Mouse (Mus musculus): ENCODE results near the gene Cacng1. TPM values are rescaled to one million over a fixed set of nuclear protein-coding genes. Genes with fewer than 3 reads are reported as not detected.

Cacng1 gene
- 0.61 and 1.0 TPM in 2 replicates for polyA plus RNA-seq (2015; fragmentation: Nextera tagmentation; extraction: Ambion mirVana)

- Histone ChIP-seq H3K4me1 (replicated peaks) (0 out of 2 replicates have a peak, but pooled peaks cover 3% of the 10 kb centered on the region), H3K4me3 (no peak within 1 kb of the TSS), H3K27ac (replicated peaks) (no peak within 1 kb of the TSS), H3K9ac (no peak within 1 kb of the TSS), H3K27me3 (no peaks in the 10 kb centered on the region), H3K4me2 (no peak within 1 kb of the TSS), H3K9me3 (no peaks in the 10 kb centered on the region), H3K36me3 (no peaks in the 10 kb centered on the region)
- 83% methylated on average over 16 of the region's 16 CpGs for whole genome bisulfite sequencing
- no peak for ATAC-seq (ENCODE audit: low read depth)
These were observed at the start of gene Cacng1 for GRCm38 (mm10) chr11:107716332-107716938. Cacng1 (minus strand) TSS chr11:107716522.

DNA sequence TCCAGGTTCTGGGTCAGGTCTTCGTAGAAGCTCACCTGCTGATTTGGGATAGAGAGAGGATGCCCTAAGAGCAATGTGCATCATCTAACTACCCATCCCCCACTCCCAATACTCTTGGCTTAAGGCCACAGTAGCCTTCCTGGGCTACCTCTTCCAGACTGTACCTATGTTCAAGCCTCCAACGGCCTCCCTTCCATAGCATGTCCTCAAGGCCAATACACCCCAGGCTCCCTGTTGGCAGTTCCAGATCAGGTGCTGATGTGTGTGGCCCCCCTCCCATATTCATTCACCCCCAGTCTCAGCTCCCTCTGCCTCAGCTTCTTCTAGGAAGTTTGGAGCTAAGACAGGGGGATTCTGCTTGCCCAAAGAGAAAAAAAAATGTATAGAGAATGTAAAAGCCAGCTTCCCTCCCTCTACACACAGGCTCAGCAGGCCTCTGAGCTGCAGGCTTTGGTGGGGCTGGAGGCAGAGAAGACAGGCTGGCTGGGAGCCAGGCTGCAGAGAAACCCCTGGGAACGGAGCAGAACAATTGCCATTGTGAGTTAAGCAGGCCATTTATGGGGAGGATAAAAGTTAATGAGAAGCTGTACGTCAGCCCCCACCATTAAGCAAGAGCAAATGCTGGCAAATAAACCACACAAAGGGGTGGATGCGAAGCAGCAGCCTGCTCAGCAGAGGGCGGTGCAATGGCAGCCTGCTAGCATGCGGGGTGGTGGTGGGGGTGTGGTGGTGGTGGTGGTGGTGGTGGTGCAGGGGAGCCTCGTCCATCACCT, 46.6 kb upstream of the Cacng1 start:
- ATAC-seq (ENCODE audit: low read depth) = peak; percentile 85
- 9% methylated on average over 8 of the region's 8 CpGs for WGBS
- H3K4me3 ChIP-seq = no peak overlapping the region
- 0 out of 2 replicates have a peak, but pooled peaks cover under 1% of the 10 kb centered on the region for H3K36me3 ChIP-seq
- no peaks in the 10 kb centered on the region for H3K27me3 ChIP-seq
- H3K9me3 ChIP-seq = no peaks in the 10 kb centered on the region
- H3K9ac ChIP-seq = peak overlapping the region; percentile 52; the same call in 1 of the 2 replicates
- H3K27ac ChIP-seq (replicated peaks) = peak overlapping the region; percentile 95
- H3K4me1 ChIP-seq (replicated peaks) = peaks cover 78% of the 10 kb centered on the region
- peak overlapping the region; percentile 22; the same call in 1 of the 2 replicates for H3K4me2 ChIP-seq

DNA sequence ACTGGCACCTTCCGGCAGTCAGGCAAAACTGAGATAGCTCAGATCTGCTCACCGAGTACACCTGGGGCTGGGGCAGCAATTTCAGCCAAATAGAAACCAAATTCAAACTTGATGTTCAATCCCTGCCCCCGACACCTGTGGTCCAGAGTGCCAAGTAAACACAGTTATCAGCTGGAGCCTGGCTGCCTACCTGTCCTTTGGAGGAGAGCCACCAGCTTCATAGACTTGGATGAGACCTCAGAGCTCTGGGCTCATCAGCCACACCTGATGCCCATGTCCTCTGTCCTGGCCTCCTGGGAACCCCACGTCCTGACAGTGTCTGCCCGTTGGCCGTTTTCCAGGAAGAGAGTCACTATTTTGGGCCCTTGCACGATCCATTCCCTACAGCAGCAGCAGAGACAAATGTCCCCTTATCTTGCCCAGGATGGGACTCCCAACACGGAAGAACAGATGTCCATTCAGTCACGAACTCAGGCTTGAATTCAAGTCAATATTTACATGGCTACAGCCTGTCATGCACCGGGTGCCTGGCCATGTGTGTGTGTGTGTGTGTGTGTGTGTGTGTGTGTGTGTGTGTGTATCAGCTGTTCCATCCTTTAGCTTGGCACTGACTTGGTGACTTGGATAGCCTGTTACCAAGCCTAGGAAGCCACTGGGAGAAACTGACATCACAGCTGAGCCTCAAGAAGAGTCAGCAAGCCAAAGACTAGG, 45.6 kb upstream of the Cacng1 start:
- Histone ChIP-seq H3K4me2 (no peak overlapping the region), H3K36me3 (peaks cover 10% of the 10 kb centered on the region; the same call in 1 of the 2 replicates), H3K27ac (replicated peaks) (peak overlapping the region; percentile 95), H3K9ac (0 out of 2 replicates have a peak overlapping the region, but pooled peaks have one; percentile 35), H3K9me3 (no peaks in the 10 kb centered on the region), H3K4me1 (replicated peaks) (peaks cover 69% of the 10 kb centered on the region), H3K27me3 (no peaks in the 10 kb centered on the region), H3K4me3 (no peak overlapping the region)
- WGBS = 67% methylated on average over 10 of the region's 10 CpGs
- ATAC-seq (ENCODE audit: low read depth) = no peak

DNA sequence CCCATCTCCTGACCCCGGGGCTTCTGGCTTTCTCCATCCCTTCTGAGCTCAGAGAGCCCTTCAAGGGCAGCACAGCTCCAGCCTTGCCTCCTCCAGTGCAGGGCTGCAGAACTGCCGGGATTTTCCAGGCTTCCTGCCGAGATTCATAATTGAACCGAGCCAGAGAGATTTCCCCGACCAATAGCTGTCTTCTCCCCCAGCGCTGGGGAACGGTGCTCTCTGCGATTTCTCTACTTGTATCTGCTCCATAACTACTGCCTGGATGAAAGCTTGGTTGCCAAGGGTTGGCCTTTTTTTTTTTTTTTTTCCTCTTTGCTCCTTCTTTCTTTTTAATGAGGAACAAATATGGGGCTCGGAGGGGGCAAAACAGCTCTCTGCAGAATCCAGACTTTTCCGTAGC, 43.7 kb upstream of the Cacng1 start:
- Histone ChIP-seq H3K4me2 (no peak overlapping the region), H3K4me1 (replicated peaks) (peaks cover 61% of the 10 kb centered on the region), H3K27me3 (no peaks in the 10 kb centered on the region), H3K9me3 (no peaks in the 10 kb centered on the region), H3K4me3 (no peak overlapping the region), H3K27ac (replicated peaks) (peak overlapping the region; percentile 82), H3K9ac (no peak overlapping the region), H3K36me3 (peaks cover 12% of the 10 kb centered on the region; the same call in 1 of the 2 replicates)
- 48% methylated on average over 10 of the region's 10 CpGs for WGBS
- ATAC-seq (ENCODE audit: low read depth) = no peak; the same call in 1 of the 2 replicates

DNA sequence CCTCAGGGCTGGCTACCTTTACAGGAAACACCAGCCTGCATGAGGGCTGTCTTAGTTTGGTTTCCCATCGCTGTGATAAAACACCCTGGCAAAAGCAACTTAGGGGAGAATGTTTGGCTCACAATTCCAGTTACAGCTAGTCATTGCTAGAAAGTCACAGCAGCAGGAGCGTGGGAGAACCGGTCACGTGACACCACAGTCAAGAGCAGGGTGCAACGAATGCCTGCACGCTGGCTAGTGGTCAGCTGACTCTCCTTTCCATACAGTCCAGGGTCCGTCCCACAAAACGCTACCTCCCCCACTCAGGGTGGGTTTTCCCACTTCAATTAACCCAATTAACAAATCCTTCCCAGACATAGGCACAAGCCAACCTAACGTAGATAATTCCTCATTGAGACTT, 43.2 kb upstream of the Cacng1 start:
- Histone ChIP-seq H3K4me3 (no peak overlapping the region), H3K4me1 (replicated peaks) (peaks cover 56% of the 10 kb centered on the region), H3K27ac (replicated peaks) (peak overlapping the region; percentile 82), H3K4me2 (no peak overlapping the region), H3K9ac (no peak overlapping the region), H3K27me3 (no peaks in the 10 kb centered on the region), H3K36me3 (peaks cover 12% of the 10 kb centered on the region; the same call in 1 of the 2 replicates), H3K9me3 (no peaks in the 10 kb centered on the region)
- no peak for ATAC-seq (ENCODE audit: low read depth)
- WGBS = 80% methylated on average over 9 of the region's 9 CpGs

DNA sequence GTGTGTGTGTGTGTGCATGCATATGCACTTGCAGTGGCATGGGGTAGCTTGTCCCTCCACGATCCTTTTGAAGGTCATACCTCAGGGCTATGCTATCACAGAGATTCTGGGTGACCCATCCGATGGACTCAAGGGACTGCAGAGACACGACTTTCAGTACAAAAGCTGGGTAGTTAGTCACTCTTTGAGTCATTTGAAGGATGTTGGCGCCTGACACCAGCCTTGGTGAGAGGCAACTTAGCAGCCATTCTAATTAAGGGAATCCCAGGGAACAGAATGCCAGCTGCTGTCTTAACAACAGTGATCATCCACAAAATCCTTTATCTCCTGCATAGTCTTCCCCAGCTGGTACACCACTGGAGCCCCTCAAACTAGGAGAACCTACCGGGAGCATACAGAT, 32.8 kb upstream of the Cacng1 start:
- Histone ChIP-seq H3K9me3 (no peaks in the 10 kb centered on the region), H3K27ac (replicated peaks) (no peak overlapping the region), H3K36me3 (peaks cover 14% of the 10 kb centered on the region; the same call in 1 of the 2 replicates), H3K9ac (no peak overlapping the region), H3K4me2 (no peak overlapping the region), H3K4me3 (no peak overlapping the region), H3K4me1 (replicated peaks) (peaks cover 31% of the 10 kb centered on the region), H3K27me3 (no peaks in the 10 kb centered on the region)
- no peak for ATAC-seq (ENCODE audit: low read depth)
- whole genome bisulfite sequencing = 70% methylated on average over 5 of the region's 5 CpGs

DNA sequence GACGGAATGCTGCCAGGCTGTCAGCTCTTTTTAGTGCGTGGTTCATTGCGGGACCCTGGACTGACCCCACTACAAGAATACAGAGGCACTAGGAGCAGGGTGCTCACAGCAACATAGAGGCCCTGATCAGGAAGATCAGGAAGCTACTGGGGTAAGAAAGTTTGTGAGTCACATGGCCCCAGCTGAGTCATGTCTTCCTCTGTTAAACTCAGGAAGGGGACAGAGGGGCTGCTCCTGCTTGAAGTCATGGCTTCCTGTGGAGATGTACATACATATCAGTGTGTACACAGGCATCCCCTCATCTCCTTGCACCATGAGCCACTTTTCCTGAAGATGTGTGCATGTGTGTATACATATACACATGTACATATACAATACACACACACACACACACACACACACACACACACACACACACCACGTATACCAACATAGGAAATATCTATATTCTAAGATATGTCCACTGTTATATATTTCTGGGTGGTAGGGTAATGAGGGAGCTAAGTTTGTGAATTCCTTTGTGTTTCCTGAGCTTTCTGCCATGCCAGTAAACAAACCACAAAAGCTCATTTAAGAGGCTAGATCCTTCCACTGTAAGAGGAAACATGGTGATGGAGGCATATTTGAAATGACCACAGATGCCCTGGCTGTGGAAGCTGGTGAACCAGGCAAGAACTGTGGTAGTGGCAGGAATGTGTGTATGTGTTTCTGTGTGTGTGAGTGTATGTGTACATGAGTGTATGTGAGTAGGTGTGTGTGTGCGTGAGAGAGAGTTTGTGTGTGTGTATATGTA, 32.1 kb upstream of the Cacng1 start:
- H3K9me3 ChIP-seq = no peaks in the 10 kb centered on the region
- 60% methylated on average over 5 of the region's 5 CpGs for WGBS
- no peak overlapping the region for H3K4me3 ChIP-seq
- H3K9ac ChIP-seq = no peak overlapping the region
- H3K27ac ChIP-seq (replicated peaks) = no peak overlapping the region
- no peak for ATAC-seq (ENCODE audit: low read depth)
- H3K36me3 ChIP-seq = peaks cover 14% of the 10 kb centered on the region; the same call in 1 of the 2 replicates
- H3K4me2 ChIP-seq = no peak overlapping the region
- H3K4me1 ChIP-seq (replicated peaks) = peaks cover 32% of the 10 kb centered on the region
- H3K27me3 ChIP-seq = no peaks in the 10 kb centered on the region

DNA sequence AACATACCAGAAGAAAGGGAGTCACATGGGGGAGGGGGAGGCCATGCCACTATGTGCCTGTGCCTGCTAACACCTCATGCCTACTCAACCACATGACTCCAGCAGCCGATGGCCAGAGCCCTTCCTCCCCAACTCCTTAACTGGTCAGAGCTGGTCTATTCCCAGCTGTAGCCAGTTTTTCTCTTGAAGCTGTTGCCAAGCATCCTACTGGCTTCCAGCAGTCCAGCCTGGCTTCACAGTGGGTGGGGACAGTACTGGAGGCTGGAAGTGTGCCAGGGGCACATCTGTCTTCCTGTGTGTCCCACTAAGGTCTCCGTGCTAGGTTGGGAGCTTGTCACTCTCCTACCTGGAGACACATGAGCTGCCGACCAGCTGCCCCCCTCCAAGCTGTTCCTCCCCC, 26.8 kb upstream of the Cacng1 start:
- Histone ChIP-seq H3K9me3 (no peaks in the 10 kb centered on the region), H3K36me3 (peaks cover 36% of the 10 kb centered on the region), H3K27ac (replicated peaks) (no peak overlapping the region), H3K27me3 (no peaks in the 10 kb centered on the region), H3K4me2 (no peak overlapping the region), H3K9ac (no peak overlapping the region), H3K4me1 (replicated peaks) (peaks cover 50% of the 10 kb centered on the region), H3K4me3 (no peak overlapping the region)
- ATAC-seq (ENCODE audit: low read depth) = no peak
- 44% methylated on average over 3 of the region's 3 CpGs for WGBS

- Histone ChIP-seq H3K36me3 (peaks cover 79% of the 10 kb centered on the region), H3K4me2 (no peak overlapping the region), H3K9me3 (no peaks in the 10 kb centered on the region), H3K27ac (replicated peaks) (no peak overlapping the region), H3K4me3 (no peak overlapping the region), H3K4me1 (replicated peaks) (peaks cover 29% of the 10 kb centered on the region), H3K9ac (no peak overlapping the region), H3K27me3 (no peaks in the 10 kb centered on the region)
- no peak for ATAC-seq (ENCODE audit: low read depth)
- WGBS = 82% methylated on average over 20 of the region's 20 CpGs
These were observed 22.2 kb upstream of the Cacng1 start for GRCm38 (mm10) chr11:107738418-107739099.

DNA sequence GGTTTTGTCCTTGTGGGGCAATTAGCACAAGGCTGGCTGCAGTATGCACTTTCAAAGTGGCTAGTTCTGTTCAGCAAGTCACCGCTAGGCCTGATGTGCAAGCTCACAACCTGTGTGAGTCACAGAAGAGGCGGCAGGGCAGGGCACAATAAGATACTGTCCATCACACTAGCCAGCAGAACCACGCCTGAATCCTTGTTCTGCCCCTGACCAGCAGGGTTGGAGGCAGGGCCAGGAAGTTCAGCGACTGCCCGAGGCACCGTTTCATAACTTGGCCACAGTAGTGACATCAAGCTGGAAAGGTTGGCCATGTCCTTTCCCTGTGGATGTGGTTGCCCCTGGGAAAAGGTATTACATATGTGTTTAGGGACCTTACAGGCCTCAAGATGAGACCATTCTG, 21.6 kb upstream of the Cacng1 start:
- Histone ChIP-seq H3K36me3 (peaks cover 84% of the 10 kb centered on the region), H3K4me1 (replicated peaks) (peaks cover 22% of the 10 kb centered on the region), H3K4me2 (no peak overlapping the region), H3K27ac (replicated peaks) (no peak overlapping the region), H3K9ac (no peak overlapping the region), H3K9me3 (no peaks in the 10 kb centered on the region), H3K4me3 (no peak overlapping the region), H3K27me3 (no peaks in the 10 kb centered on the region)
- WGBS = 92% methylated on average over 6 of the region's 6 CpGs
- no peak for ATAC-seq (ENCODE audit: low read depth)

DNA sequence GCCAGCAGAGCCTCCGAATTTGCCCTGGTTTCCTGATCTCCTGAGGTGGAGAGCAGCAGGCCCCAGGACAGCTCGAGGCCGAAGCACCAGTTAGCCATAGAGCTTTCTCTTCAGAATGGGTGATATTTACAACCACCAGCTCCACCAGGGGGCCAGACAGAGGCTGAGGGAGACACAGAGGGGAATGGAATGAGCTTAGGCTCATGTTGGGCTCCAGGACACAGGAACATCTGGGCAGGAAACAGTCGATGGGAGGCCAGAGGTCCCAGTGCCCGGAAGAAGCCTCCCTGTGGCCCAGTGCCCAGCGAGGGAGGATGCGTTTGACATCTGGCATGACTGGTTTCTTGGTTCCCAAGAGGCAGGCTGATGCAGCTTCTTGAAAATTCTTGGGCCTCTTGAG, 17.8 kb upstream of the Cacng1 start:
- no peak overlapping the region for H3K9ac ChIP-seq
- no peak overlapping the region for H3K4me3 ChIP-seq
- no peaks in the 10 kb centered on the region for H3K27me3 ChIP-seq
- H3K4me1 ChIP-seq (replicated peaks) = peaks cover 4% of the 10 kb centered on the region; the same call in 1 of the 2 replicates
- H3K27ac ChIP-seq (replicated peaks) = no peak overlapping the region
- no peaks in the 10 kb centered on the region for H3K9me3 ChIP-seq
- H3K36me3 ChIP-seq = peaks cover 77% of the 10 kb centered on the region
- WGBS = 84% methylated on average over 7 of the region's 7 CpGs
- no peak for ATAC-seq (ENCODE audit: low read depth)
- no peak overlapping the region for H3K4me2 ChIP-seq
